Mouse (Mus musculus) kidney, embryonic 16.5 days (tissue): ENCODE measurements around the gene Mrtfa. TPM values are rescaled to one million over a fixed set of nuclear protein-coding genes. Genes with fewer than 3 reads are reported as not detected.

Experiments used
- ATAC-seq: fragments of 200-750 bp; cut with Nextera tagmentation; 2 replicates; pipeline ENCODE4 v1.8.0; 2017; ENCODE audit warnings: moderate TSS enrichment; ENCODE audit not compliant: low FRiP score, low TSS enrichment
- H3K27ac ChIP-seq: fragments of 300-500 bp; sonication (generic); 2 replicates; pipeline ENCODE4 v1.5.1; 2014; ENCODE audit warnings: low read length
- H3K27me3 ChIP-seq: fragments of 300-500 bp; sonication (generic); 2 replicates; pipeline ENCODE4 v1.6.1; 2014; ENCODE audit warnings: low read length, control low read depth, mixed read lengths; ENCODE audit not compliant: insufficient read depth
- H3K36me3 ChIP-seq: fragments of 300-500 bp; sonication (generic); 2 replicates; pipeline ENCODE4 v1.6.1; 2014; ENCODE audit warnings: low read length, control low read depth, mixed read lengths; ENCODE audit not compliant: insufficient read depth
- H3K4me1 ChIP-seq: fragments of 300-500 bp; sonication (generic); 2 replicates; pipeline ENCODE4 v1.6.1; 2014; ENCODE audit warnings: low read length, control low read depth, mixed read lengths; ENCODE audit not compliant: insufficient read depth
- H3K4me2 ChIP-seq: fragments of 300-500 bp; sonication (generic); replicated peaks from 2 replicates; pipeline ENCODE4 v1.6.1; 2014; ENCODE audit warnings: low read depth, low read length
- H3K4me3 ChIP-seq: fragments of 300-500 bp; sonication (generic); 2 replicates; pipeline ENCODE4 v1.5.1; 2014; ENCODE audit warnings: mild to moderate bottlenecking, low read length
- H3K9ac ChIP-seq: fragments of 300-500 bp; sonication (generic); replicated peaks from 2 replicates; pipeline ENCODE4 v1.6.1; 2014; ENCODE audit warnings: low read length
- H3K9me3 ChIP-seq: fragments of 300-500 bp; sonication (generic); 2 replicates; pipeline ENCODE4 v1.6.1; 2016; ENCODE audit warnings: low read length, control low read depth
- WGBS: fragments of 180-500 bp; shearing (Covaris S2); extraction: QIAGEN DNeasy Blood & Tissue Kit; methylation state at CpG from one replicate; pipeline ENCODE4 v1.1.7; 2014; 5-methylcytosine and 5-hydroxymethylcytosine counted together
- polyA plus RNA-seq: library from polyadenylated mRNA; unstranded; fragments of >200 nt; fragmentation: Nextera tagmentation; extraction: Ambion mirVana; gene quantifications from 2 replicates; pipeline ENCODE4 v1.2.1, GENCODE M21; 2015

Gene Mrtfa
- polyA plus RNA-seq, 1 experiment from 2014 or later = 22.6 TPM

- Histone ChIP-seq H3K9ac (no peak overlapping the region), H3K27me3 (no peaks in the 10 kb centered on the region), H3K4me2 (0 out of 2 replicates have a peak overlapping the region, but pooled peaks have one; percentile 19), H3K36me3 (no peaks in the 10 kb centered on the region), H3K4me3 (no peak overlapping the region), H3K4me1 (peaks cover 37% of the 10 kb centered on the region), H3K9me3 (no peaks in the 10 kb centered on the region), H3K27ac (peak overlapping the region; percentile 75)
- ATAC-seq = no peak
- WGBS = 64% methylated on average over 9 of the region's 9 CpGs
Measured at GRCm38 (mm10) chr15:81083826-81084225, 106.7 kb downstream of the Mrtfa start.

GRCm38 (mm10) chr15:81083281-81083680, 107.3 kb downstream of the Mrtfa start:
- Histone ChIP-seq H3K36me3 (no peaks in the 10 kb centered on the region), H3K27me3 (no peaks in the 10 kb centered on the region), H3K9me3 (no peaks in the 10 kb centered on the region), H3K4me2 (0 out of 2 replicates have a peak overlapping the region, but pooled peaks have one; percentile 19), H3K4me1 (peaks cover 37% of the 10 kb centered on the region), H3K9ac (no peak overlapping the region), H3K27ac (peak overlapping the region; percentile 75), H3K4me3 (no peak overlapping the region)
- ATAC-seq = peak; percentile 46; the same call in 1 of the 2 replicates
- WGBS = 27% methylated on average over 4 of the region's 4 CpGs

- ATAC-seq = no peak
- peaks cover 27% of the 10 kb centered on the region for H3K4me1 ChIP-seq
- H3K4me3 ChIP-seq = no peak overlapping the region
- H3K27ac ChIP-seq = no peak overlapping the region
- H3K27me3 ChIP-seq = no peaks in the 10 kb centered on the region
- 44% methylated on average over 4 of the region's 4 CpGs for WGBS
- H3K9me3 ChIP-seq = no peaks in the 10 kb centered on the region
- H3K4me2 ChIP-seq = no peak overlapping the region
- no peaks in the 10 kb centered on the region for H3K36me3 ChIP-seq
- H3K9ac ChIP-seq = no peak overlapping the region
Measured at GRCm38 (mm10) chr15:81081216-81081615, 109.3 kb downstream of the Mrtfa start.

GRCm38 (mm10) chr15:81080405-81080804, 110.2 kb downstream of the Mrtfa start:
- Histone ChIP-seq H3K9ac (no peak overlapping the region), H3K27me3 (no peaks in the 10 kb centered on the region), H3K36me3 (no peaks in the 10 kb centered on the region), H3K4me3 (no peak overlapping the region), H3K4me2 (no peak overlapping the region), H3K9me3 (no peaks in the 10 kb centered on the region), H3K4me1 (peaks cover 22% of the 10 kb centered on the region), H3K27ac (no peak overlapping the region)
- WGBS = 95% methylated on average over 9 of the region's 9 CpGs
- no peak for ATAC-seq

GRCm38 (mm10) chr15:81079255-81079654, 111.3 kb downstream of the Mrtfa start:
- Histone ChIP-seq H3K9me3 (no peaks in the 10 kb centered on the region), H3K27me3 (no peaks in the 10 kb centered on the region)
- 87% methylated on average over 3 of the region's 3 CpGs for WGBS

GRCm38 (mm10) chr15:81077551-81077950, 113.0 kb downstream of the Mrtfa start:
- H3K9me3 ChIP-seq = no peaks in the 10 kb centered on the region
- no peak overlapping the region for H3K4me3 ChIP-seq
- no peak overlapping the region for H3K4me2 ChIP-seq
- H3K4me1 ChIP-seq = peaks cover 8% of the 10 kb centered on the region
- ATAC-seq = no peak
- no peaks in the 10 kb centered on the region for H3K27me3 ChIP-seq
- H3K9ac ChIP-seq = no peak overlapping the region
- WGBS = 92% methylated on average over 4 of the region's 4 CpGs
- no peaks in the 10 kb centered on the region for H3K36me3 ChIP-seq
- no peak overlapping the region for H3K27ac ChIP-seq

More at GRCm38 (mm10) chr15:81079255-81079654, 111.3 kb downstream of the Mrtfa start:
- ATAC-seq = no peak
- no peak overlapping the region for H3K4me3 ChIP-seq
- no peak overlapping the region for H3K9ac ChIP-seq
- H3K4me2 ChIP-seq = no peak overlapping the region
- H3K4me1 ChIP-seq = peaks cover 21% of the 10 kb centered on the region
- H3K27ac ChIP-seq = no peak overlapping the region
- no peaks in the 10 kb centered on the region for H3K36me3 ChIP-seq

GRCm38 (mm10) chr15:81074543-81074942, 116.0 kb downstream of the Mrtfa start:
- H3K36me3 ChIP-seq = no peaks in the 10 kb centered on the region
- H3K4me1 ChIP-seq = 0 out of 2 replicates have a peak, but pooled peaks cover 3% of the 10 kb centered on the region
- no peaks in the 10 kb centered on the region for H3K27me3 ChIP-seq
- no peak overlapping the region for H3K4me2 ChIP-seq
- no peak overlapping the region for H3K4me3 ChIP-seq
- no peak overlapping the region for H3K27ac ChIP-seq
- no peaks in the 10 kb centered on the region for H3K9me3 ChIP-seq
- WGBS = 81% methylated on average over 1 of the region's 1 CpGs
- ATAC-seq = no peak
- no peak overlapping the region for H3K9ac ChIP-seq

- H3K27ac ChIP-seq = no peak overlapping the region
- no peak overlapping the region for H3K4me3 ChIP-seq
- H3K4me2 ChIP-seq = no peak overlapping the region
- 0 out of 2 replicates have a peak, but pooled peaks cover 3% of the 10 kb centered on the region for H3K4me1 ChIP-seq
- H3K27me3 ChIP-seq = no peaks in the 10 kb centered on the region
- no peak for ATAC-seq
- H3K36me3 ChIP-seq = no peaks in the 10 kb centered on the region
- H3K9me3 ChIP-seq = no peaks in the 10 kb centered on the region
- WGBS = 35% methylated on average over 2 of the region's 2 CpGs
- no peak overlapping the region for H3K9ac ChIP-seq
Measured at GRCm38 (mm10) chr15:81073751-81074150, 116.8 kb downstream of the Mrtfa start.

- Histone ChIP-seq H3K9ac (no peak overlapping the region), H3K27ac (no peak overlapping the region), H3K4me3 (no peak overlapping the region), H3K27me3 (no peaks in the 10 kb centered on the region), H3K9me3 (peaks cover 5% of the 10 kb centered on the region; the same call in 1 of the 2 replicates), H3K36me3 (no peaks in the 10 kb centered on the region), H3K4me2 (no peak overlapping the region), H3K4me1 (0 out of 2 replicates have a peak, but pooled peaks cover 3% of the 10 kb centered on the region)
- ATAC-seq = no peak
- 83% methylated on average over 2 of the region's 2 CpGs for WGBS
Measured at GRCm38 (mm10) chr15:81072748-81073147, 117.8 kb downstream of the Mrtfa start.

GRCm38 (mm10) chr15:81070470-81070869, 120.1 kb downstream of the Mrtfa start:
- Histone ChIP-seq H3K9me3 (peaks cover 5% of the 10 kb centered on the region; the same call in 1 of the 2 replicates), H3K36me3 (no peaks in the 10 kb centered on the region), H3K4me3 (no peak overlapping the region), H3K4me2 (no peak overlapping the region), H3K4me1 (0 out of 2 replicates have a peak, but pooled peaks cover 3% of the 10 kb centered on the region), H3K9ac (no peak overlapping the region), H3K27me3 (no peaks in the 10 kb centered on the region), H3K27ac (no peak overlapping the region)
- 88% methylated on average over 1 of the region's 1 CpGs for WGBS
- ATAC-seq = no peak
